Mouse (Mus musculus): Measurements from ENCODE around the gene Tcp11l2. TPM values are rescaled to one million over a fixed set of nuclear protein-coding genes. Genes with fewer than 3 reads are reported as not detected.

Tcp11l2 gene
- polyA plus RNA-seq, 1 experiment: 139 TPM

GRCm38 (mm10) chr10:84532911-84533882 lies 43.2 kb upstream of the Tcp11l2 start:
- Histone ChIP-seq H3K36me3 (ENCODE audit: control insufficient read depth, insufficient read depth, low read length) (no peaks in the 10 kb centered on the region), H3K27me3 (ENCODE audit: control insufficient read depth, insufficient read depth, low read length) (peaks cover 8% of the 10 kb centered on the region; the same call in 1 of the 2 replicates), H3K4me1 (replicated peaks; ENCODE audit: control insufficient read depth, insufficient read depth, low read length) (peaks cover 9% of the 10 kb centered on the region), H3K4me3 (ENCODE audit: control insufficient read depth, insufficient read depth, low read length) (peak overlapping the region; percentile 46), H3K27ac (ENCODE audit: control insufficient read depth, insufficient read depth, low read length) (no peak overlapping the region)
- 10% methylated on average over 72 of the region's 72 CpGs for WGBS
- TF ChIP-seq CTCF (IDR thresholded peaks at IDR 0.05; ENCODE audit: borderline replicate concordance, control insufficient read depth, extremely low read depth, insufficient read depth, low read length, poor library complexity) (no peak), POLR2A (IDR thresholded peaks at IDR 0.05; ENCODE audit: control insufficient read depth, extremely low read depth, insufficient read depth, low read length, poor library complexity) (no peak)
- DNase-seq: no peak

- WGBS: 3% methylated on average over 59 of the region's 64 CpGs
- TF ChIP-seq CTCF (IDR thresholded peaks at IDR 0.05; ENCODE audit: borderline replicate concordance, control insufficient read depth, extremely low read depth, insufficient read depth, low read length, poor library complexity) (no peak), POLR2A (IDR thresholded peaks at IDR 0.05; ENCODE audit: control insufficient read depth, extremely low read depth, insufficient read depth, low read length, poor library complexity) (no peak)
- DNase-seq: peak; percentile 70
- H3K27ac ChIP-seq (ENCODE audit: control insufficient read depth, insufficient read depth, low read length): no peak within 1 kb of the TSS
- H3K4me1 ChIP-seq (replicated peaks; ENCODE audit: control insufficient read depth, insufficient read depth, low read length): peaks cover 9% of the 10 kb centered on the region
- H3K4me3 ChIP-seq (ENCODE audit: control insufficient read depth, insufficient read depth, low read length): peak within 1 kb of the TSS; percentile 46
- H3K27me3 ChIP-seq (ENCODE audit: control insufficient read depth, insufficient read depth, low read length): peaks cover 8% of the 10 kb centered on the region; the same call in 1 of the 2 replicates
- no peaks in the 10 kb centered on the region for H3K36me3 ChIP-seq (ENCODE audit: control insufficient read depth, insufficient read depth, low read length)
These were observed 42.3 kb upstream of the Tcp11l2 start, which contains the start of gene Ckap4 for GRCm38 (mm10) chr10:84533912-84534671. Gene Ckap4, minus strand, starts transcription at chr10:84534062.

GRCm38 (mm10) chr10:84535458-84535857 lies 41.0 kb upstream of the Tcp11l2 start:
- Histone ChIP-seq H3K4me3 (ENCODE audit: control insufficient read depth, insufficient read depth, low read length) (no peak overlapping the region), H3K4me1 (replicated peaks; ENCODE audit: control insufficient read depth, insufficient read depth, low read length) (peaks cover 9% of the 10 kb centered on the region), H3K27ac (ENCODE audit: control insufficient read depth, insufficient read depth, low read length) (no peak overlapping the region), H3K36me3 (ENCODE audit: control insufficient read depth, insufficient read depth, low read length) (no peaks in the 10 kb centered on the region), H3K27me3 (ENCODE audit: control insufficient read depth, insufficient read depth, low read length) (peaks cover 8% of the 10 kb centered on the region; the same call in 1 of the 2 replicates)
- 61% methylated on average over 5 of the region's 5 CpGs for WGBS
- no peak for DNase-seq
- TF ChIP-seq POLR2A (IDR thresholded peaks at IDR 0.05; ENCODE audit: control insufficient read depth, extremely low read depth, insufficient read depth, low read length, poor library complexity) (no peak), CTCF (IDR thresholded peaks at IDR 0.05; ENCODE audit: borderline replicate concordance, control insufficient read depth, extremely low read depth, insufficient read depth, low read length, poor library complexity) (no peak)

GRCm38 (mm10) chr10:84535859-84536258 lies 40.6 kb upstream of the Tcp11l2 start:
- WGBS: 73% methylated on average over 4 of the region's 4 CpGs
- Histone ChIP-seq H3K27ac (ENCODE audit: control insufficient read depth, insufficient read depth, low read length) (no peak overlapping the region), H3K4me1 (replicated peaks; ENCODE audit: control insufficient read depth, insufficient read depth, low read length) (peaks cover 9% of the 10 kb centered on the region), H3K36me3 (ENCODE audit: control insufficient read depth, insufficient read depth, low read length) (no peaks in the 10 kb centered on the region), H3K4me3 (ENCODE audit: control insufficient read depth, insufficient read depth, low read length) (no peak overlapping the region), H3K27me3 (ENCODE audit: control insufficient read depth, insufficient read depth, low read length) (peaks cover 8% of the 10 kb centered on the region; the same call in 1 of the 2 replicates)
- TF ChIP-seq CTCF (IDR thresholded peaks at IDR 0.05; ENCODE audit: borderline replicate concordance, control insufficient read depth, extremely low read depth, insufficient read depth, low read length, poor library complexity) (no peak), POLR2A (IDR thresholded peaks at IDR 0.05; ENCODE audit: control insufficient read depth, extremely low read depth, insufficient read depth, low read length, poor library complexity) (no peak)
- DNase-seq: no peak

- Histone ChIP-seq H3K4me3 (ENCODE audit: control insufficient read depth, insufficient read depth, low read length) (no peak overlapping the region), H3K4me1 (replicated peaks; ENCODE audit: control insufficient read depth, insufficient read depth, low read length) (no peaks in the 10 kb centered on the region)
- 96% methylated on average over 6 of the region's 6 CpGs for WGBS
These were observed 36.8 kb upstream of the Tcp11l2 start for GRCm38 (mm10) chr10:84539651-84540050.

More at GRCm38 (mm10) chr10:84539651-84540050, 36.8 kb upstream of the Tcp11l2 start:
- H3K36me3 ChIP-seq (ENCODE audit: control insufficient read depth, insufficient read depth, low read length): no peaks in the 10 kb centered on the region
- TF ChIP-seq CTCF (IDR thresholded peaks at IDR 0.05; ENCODE audit: borderline replicate concordance, control insufficient read depth, extremely low read depth, insufficient read depth, low read length, poor library complexity): no peak
- TF ChIP-seq POLR2A (IDR thresholded peaks at IDR 0.05; ENCODE audit: control insufficient read depth, extremely low read depth, insufficient read depth, low read length, poor library complexity): no peak
- H3K27me3 ChIP-seq (ENCODE audit: control insufficient read depth, insufficient read depth, low read length): no peaks in the 10 kb centered on the region; the same call in 1 of the 2 replicates
- DNase-seq: no peak
- H3K27ac ChIP-seq (ENCODE audit: control insufficient read depth, insufficient read depth, low read length): no peak overlapping the region
